Mouse (Mus musculus) CD4-positive, CD25-positive, alpha-beta regulatory T cell, adult 2 months (primary cell): ENCODE measurements at regions not wholly inside any gene's neighbourhood (a gene's known extent, or its start where the extent isn't known, plus 50 kb on each side); places are given as distances from the start of the nearest gene placed in this dataset.

Experiments
- DNase-seq: peaks from one replicate; pipeline ENCODE4 v3.0.0-alpha.2; 2012; ENCODE audit warnings: low read depth, low spot score

DNA sequence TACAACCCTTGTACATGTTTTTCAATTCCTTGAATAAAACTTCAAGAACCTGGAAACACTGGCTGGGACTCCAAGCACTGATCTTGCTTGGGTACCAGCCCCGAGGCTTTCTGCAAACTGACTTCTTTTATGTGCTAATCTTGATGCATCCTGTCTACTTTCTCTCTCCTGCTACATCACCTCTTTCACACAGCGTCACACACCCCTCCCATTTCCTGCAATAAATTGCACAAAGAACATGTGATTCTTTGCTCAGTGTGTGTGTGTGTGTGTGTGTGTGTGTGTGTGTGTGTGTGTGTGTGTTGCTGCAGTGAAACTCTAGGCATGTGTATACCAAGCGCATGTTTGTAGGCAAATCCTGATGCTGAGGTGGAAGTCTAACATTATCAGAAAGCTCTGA, 487.7 kb upstream of the Hs6st1 start:
- peak; percentile 77 for DNase-seq

DNA sequence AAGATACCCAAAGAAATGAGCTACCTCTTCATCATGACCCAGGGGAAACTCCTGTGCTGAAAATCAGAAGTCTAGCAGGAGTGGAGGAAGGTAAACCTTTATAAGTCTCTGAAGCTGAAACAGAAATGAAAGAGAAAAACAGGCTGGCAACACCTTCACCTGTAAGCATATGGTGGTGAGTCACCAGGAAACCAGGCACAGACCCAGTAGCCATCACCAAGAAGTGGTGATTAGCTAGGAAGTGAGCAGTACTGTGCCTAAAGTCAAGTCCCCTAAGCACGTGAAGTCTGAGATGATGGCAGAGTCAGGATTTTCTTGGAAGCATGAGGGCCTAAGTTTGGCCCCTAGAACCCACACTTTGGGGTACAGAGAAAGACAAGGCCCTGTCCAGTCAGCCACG, 480.3 kb upstream of the Hs6st1 start:
- DNase-seq, result no peak

- DNase-seq, result no peak
Observed at GRCm38 (mm10) chr1:35588939-35589338, 479.3 kb upstream of the Hs6st1 start.

DNA sequence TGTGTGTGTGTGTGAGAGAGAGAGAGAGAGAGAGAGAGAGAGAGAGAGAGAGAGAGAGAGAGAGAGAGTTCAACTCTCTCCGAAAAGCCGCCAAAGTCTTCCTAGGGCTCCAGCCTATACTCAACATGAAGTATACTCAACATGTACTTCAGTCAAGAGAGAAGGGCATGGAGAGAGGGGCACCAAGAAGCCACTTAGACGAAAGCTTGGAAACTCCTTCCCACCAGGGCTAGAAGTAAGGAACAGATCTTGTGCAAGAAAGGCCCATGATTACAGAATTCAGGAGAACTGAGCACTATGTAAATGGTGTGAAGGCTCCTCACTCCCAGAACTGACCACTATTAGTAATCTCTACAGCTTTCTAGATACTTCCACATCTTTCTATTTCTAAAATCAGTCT, 467.4 kb upstream of the Hs6st1 start:
- DNase-seq, result no peak

GRCm38 (mm10) chr1:35615131-35615530, 453.1 kb upstream of the Hs6st1 start:
- no peak for DNase-seq

DNA sequence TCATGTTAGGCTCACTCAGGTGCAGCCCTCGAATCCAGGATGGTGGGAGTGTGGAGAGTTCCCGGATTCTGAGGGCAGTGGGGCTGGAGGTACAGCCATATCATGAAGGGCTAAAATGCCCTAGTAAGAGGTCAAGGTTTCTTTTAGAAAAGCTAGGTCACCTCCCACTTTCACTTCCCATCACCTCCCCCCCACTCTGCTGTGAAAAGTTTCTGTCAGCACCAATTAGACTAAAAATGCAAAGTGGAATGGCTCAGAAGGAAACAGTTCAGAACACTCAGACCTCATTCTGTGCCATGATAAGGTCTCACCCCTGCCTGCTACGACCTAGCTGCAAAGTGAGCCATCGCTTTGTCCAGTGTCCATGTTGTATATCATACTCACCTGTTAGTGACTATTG, 448.7 kb upstream of the Hs6st1 start:
- no peak for DNase-seq

GRCm38 (mm10) chr1:35642595-35642994, 425.6 kb upstream of the Hs6st1 start:
- no peak for DNase-seq

DNA sequence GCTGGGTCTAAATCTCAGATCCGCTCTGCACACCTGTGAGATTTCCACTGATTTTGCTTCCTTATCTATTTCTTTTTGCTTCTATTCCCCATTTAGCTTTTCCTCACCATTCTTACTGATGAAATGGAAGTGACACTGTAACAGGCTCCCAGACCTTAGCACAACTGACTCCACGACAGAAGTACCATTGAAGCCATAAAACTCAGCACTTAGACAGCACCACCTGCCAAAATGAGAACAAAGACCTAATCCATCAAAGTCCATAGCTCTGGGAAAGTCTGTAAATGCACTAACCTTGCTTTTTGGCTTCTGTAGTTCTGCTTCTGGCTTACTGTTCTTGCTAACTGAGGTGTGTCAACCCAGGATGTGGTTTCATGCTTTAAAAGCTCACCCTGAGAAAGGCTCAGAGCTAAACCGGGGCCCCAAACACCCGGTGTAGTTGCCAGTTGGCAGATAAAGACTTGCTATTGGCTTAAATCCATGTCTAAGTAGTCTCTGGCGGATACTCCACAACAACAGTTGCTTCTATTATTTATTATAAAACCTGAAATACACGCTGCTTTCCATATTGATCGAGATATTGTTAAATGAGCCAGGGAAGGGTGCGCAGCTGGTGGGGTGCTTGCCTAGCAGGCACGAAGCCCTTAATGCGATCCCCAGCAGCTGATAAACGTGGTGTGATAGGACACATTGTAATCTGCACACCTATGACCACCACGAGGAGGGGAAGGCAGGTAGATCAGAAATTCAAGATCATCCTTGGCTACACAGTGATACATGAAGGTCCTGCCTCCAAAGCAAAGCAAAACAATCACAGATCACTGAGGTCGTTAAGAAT, 414.9 kb upstream of the Hs6st1 start:
- DNase-seq, result peak; percentile 80

GRCm38 (mm10) chr1:35663006-35663405, 405.2 kb upstream of the Hs6st1 start:
- DNase-seq, result no peak

DNA sequence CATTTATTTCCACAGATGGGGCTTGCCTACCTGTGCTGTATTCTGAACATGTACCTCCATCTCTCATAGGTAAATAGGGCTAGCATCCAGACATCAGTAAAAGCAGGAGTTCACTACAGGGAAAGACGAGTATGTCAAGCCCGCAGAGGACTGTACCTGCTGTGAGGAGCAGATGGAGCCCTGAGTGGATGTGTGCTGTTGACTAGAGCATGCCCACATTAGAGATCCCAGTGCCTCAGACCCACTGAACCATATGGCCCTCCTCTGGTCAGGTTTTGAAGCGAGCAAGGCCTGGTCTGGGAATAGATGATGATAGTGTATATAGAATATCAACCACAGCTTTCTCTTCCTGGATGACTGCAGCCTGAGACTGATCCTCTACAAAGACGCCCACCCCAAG, 394.7 kb upstream of the Hs6st1 start:
- DNase-seq, result no peak

DNA sequence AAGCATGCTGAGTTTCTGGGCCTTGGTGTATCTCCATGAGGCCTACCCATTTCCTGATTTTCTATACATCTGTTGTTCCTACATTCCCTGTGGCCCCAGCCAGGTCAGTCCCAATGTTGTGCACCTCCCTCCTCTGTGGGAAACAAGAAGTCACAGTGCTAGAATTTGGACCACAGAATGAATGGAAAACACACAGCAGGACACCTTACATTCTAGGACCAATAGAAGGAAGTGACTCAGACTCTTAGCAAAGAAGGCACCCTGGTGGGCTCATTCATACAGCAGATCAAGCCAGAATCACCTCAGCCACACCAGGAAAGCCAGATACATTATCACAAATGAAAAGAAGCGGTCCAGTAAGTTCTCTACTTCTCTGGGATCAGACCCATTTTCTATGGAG, 394.2 kb upstream of the Hs6st1 start:
- DNase-seq, result no peak

- no peak for DNase-seq
Observed at GRCm38 (mm10) chr1:35682511-35682949, 385.7 kb upstream of the Hs6st1 start.

DNA sequence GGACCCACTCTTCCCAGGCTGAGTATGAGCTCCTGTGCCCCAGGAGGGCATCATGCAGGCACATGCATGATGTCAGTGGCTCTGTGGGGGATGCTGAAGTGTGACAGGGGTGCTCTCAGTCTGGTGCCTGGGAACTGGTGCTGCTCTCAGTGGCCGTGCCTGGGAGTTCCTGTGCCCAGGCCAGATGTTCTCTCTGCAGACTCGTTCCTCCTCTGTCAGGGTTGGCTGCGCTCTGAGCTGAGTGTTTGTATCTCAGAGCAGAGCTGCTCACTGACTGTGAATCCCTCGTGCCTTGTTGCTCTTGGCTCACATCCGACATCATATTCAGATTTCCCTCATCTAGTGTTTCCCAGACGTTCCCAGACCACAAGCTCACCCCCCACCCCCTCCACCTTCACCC, 382.5 kb upstream of the Hs6st1 start:
- DNase-seq, result no peak

DNA sequence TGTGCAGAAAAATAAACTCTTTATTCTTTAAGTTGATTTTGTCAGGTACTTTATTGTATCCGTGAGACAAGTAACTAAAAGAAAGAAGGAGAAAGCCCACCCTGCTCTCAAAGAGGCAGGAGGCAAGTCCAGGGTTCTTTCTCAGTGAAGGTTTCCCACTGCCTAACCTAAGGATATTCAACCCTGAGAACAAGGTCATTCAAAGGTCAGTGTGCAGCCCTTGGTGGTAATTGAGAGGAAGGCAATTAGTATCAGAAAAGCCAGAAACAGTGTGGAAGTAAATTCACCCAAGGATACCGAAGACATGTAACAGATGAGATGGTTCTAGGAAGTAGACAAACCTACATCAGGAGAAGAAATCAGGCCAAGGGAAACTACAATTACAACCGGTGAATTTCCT, 373.9 kb upstream of the Hs6st1 start:
- DNase-seq, result no peak

DNA sequence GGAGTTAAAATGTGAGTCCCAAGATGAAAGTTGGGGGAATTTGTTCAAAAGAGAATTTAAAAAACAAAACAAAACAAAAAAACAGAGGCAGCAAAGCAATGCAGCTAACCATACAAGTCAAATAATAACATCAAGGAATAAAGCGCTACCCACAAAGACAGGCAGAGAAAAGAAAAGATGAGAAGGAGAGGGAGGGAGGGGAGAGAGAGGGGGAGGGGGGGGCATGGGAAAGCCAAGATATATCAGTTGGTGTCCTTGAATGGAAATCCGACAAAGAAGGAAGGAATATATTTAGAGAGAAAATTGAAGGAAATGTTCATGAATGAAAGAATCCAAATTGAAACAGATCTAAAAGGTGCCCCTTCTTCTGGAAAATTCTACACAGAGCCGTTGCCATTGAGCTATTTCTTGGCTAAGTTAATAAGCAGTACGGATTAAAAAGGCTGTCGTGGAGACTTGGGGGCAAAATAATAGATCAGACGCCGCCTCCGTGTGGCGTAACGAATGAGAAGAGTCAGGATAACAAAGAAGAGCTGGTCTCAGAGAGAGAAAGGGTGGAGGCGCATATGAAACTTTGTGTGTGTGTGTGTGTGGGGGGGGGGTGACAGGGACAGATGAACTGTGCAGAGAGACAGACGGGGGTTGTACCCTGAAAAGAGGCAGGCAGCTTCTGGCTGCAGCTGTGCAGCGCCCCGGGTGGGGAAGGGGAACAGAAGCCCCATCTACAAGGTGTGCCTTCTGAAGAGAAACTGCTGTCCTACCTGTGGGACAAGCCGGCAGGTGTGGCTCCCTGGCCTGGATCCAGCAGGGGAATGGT, 373.2 kb upstream of the Hs6st1 start:
- no peak for DNase-seq

- DNase-seq, result no peak
Observed at GRCm38 (mm10) chr1:35697218-35697617, 371.0 kb upstream of the Hs6st1 start.

GRCm38 (mm10) chr1:35697834-35698500, 370.2 kb upstream of the Hs6st1 start:
- no peak for DNase-seq

GRCm38 (mm10) chr1:35702585-35702984, 365.6 kb upstream of the Hs6st1 start:
- no peak for DNase-seq

DNA sequence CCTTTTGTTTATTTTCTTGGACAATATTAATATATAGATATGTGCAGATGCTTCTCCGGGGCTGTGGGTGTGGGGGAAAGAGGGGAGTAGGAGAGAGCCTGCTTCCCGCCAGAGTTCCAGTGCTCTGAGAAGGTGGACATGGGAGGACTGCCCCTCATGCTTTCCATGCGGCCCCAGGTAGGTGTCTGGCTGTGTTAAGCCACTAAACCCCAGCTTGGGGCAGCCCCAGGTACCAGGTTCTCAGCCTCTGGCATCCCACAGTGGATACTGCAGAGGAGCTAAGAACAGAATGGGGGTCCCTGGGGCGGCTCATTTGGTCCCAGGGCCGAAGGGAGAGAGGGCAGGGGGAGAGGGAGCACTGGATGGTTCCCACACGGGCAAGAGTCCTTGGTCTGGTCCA, 361.9 kb upstream of the Hs6st1 start:
- DNase-seq, result no peak

GRCm38 (mm10) chr1:35708176-35708788, 359.9 kb upstream of the Hs6st1 start:
- peak; percentile 31 for DNase-seq

DNA sequence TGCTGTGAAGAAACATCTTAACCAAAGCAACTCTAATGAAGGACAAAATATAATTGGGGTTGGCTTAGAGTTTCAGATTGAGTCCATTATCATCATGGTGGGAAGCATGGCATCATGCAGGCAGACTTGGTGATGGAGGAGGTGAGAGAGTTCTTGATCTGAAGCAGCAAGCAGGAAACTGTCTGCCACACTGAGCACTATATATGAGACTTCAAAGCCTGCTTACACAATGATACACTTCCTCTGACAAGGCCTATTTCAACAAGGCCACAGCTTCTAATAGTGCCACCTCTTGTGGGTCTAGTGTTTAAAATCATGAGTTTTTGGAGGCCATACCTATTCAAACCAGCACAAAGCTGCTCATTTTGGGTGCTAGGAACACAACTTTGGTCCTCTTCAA, 359.0 kb upstream of the Hs6st1 start:
- peak; percentile 43 for DNase-seq

DNA sequence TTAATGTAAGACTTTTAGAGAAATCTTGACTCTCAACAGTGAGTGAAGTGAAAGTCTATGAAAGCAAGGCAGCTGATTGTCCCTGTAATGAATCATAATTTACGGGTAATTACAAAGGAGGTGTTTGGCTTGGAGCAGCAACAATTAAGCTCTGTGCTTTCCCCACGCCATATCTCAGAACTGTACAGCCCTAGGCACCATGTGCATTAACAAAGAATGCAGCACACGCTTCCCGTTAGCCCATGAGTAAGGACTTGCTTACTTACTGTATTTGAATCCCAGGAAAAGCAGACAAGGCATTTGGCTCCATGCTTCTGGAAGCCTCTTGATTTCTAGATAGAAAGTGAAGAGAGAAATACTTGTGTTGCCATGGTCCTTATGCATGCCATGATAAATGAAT, 354.2 kb upstream of the Hs6st1 start:
- no peak for DNase-seq
